Mouse (Mus musculus) limb, embryonic 15.5 days (tissue): Measurements from ENCODE around the gene Mrc1. TPM values are rescaled to one million over a fixed set of nuclear protein-coding genes. Genes with fewer than 3 reads are reported as not detected.

Experiments
- ATAC-seq: fragments of 200-750 bp; cut with Nextera tagmentation; 2 replicates; pipeline ENCODE4 v1.8.0; 2017; ENCODE audit warnings: low read depth, moderate TSS enrichment; ENCODE audit not compliant: insufficient number of reproducible peaks, low FRiP score, low TSS enrichment
- H3K27ac ChIP-seq: fragments of 300-500 bp; sonication (generic); 2 replicates; pipeline ENCODE4 v1.5.1; 2015; ENCODE audit warnings: moderate library complexity, mild to moderate bottlenecking, inconsistent platforms
- H3K27me3 ChIP-seq: fragments of 300-500 bp; sonication (generic); 2 replicates; pipeline ENCODE4 v1.6.1; 2015; ENCODE audit warnings: inconsistent platforms
- H3K36me3 ChIP-seq: fragments of 300-500 bp; sonication (generic); 2 replicates; pipeline ENCODE4 v1.6.1; 2015; ENCODE audit warnings: inconsistent platforms
- H3K4me1 ChIP-seq: fragments of 300-500 bp; sonication (generic); 2 replicates; pipeline ENCODE4 v1.6.1; 2015; ENCODE audit warnings: inconsistent platforms
- H3K4me2 ChIP-seq: fragments of 300-500 bp; sonication (generic); 2 replicates; pipeline ENCODE4 v1.6.1; 2015; ENCODE audit warnings: mild to moderate bottlenecking, inconsistent platforms
- H3K4me3 ChIP-seq: fragments of 300-500 bp; sonication (generic); 2 replicates; pipeline ENCODE4 v1.5.1; 2015; ENCODE audit warnings: mild to moderate bottlenecking, inconsistent platforms
- H3K9ac ChIP-seq: fragments of 300-500 bp; sonication (generic); 2 replicates; pipeline ENCODE4 v1.6.1; 2015; ENCODE audit warnings: inconsistent platforms
- H3K9me3 ChIP-seq: fragments of 300-500 bp; sonication (generic); 2 replicates; pipeline ENCODE4 v1.6.1; 2016; ENCODE audit warnings: inconsistent platforms
- WGBS: fragments of 180-500 bp; shearing (Covaris S2); methylation state at CpG from one replicate; pipeline ENCODE4 v1.1.7; 2015; 5-methylcytosine and 5-hydroxymethylcytosine counted together
- polyA plus RNA-seq: library from polyadenylated mRNA; unstranded; fragments of >200 nt; fragmentation: Nextera tagmentation; extraction: Ambion mirVana; gene quantifications from 2 replicates; pipeline ENCODE4 v1.2.1, GENCODE M21; 2015

The Mrc1 gene
- polyA plus RNA-seq, 1 experiment from 2014 or later: 13.0 TPM

GRCm38 (mm10) chr2:14249839-14250564 lies 20.8 kb downstream of the Mrc1 start:
- Histone ChIP-seq H3K9ac (no peak overlapping the region), H3K4me1 (no peaks in the 10 kb centered on the region), H3K4me3 (no peak overlapping the region), H3K27ac (no peak overlapping the region), H3K27me3 (no peaks in the 10 kb centered on the region), H3K36me3 (no peaks in the 10 kb centered on the region), H3K4me2 (no peak overlapping the region), H3K9me3 (no peaks in the 10 kb centered on the region)
- WGBS: 76% methylated on average over 3 of the region's 3 CpGs
- no peak for ATAC-seq

- no peaks in the 10 kb centered on the region for H3K36me3 ChIP-seq
- H3K4me3 ChIP-seq: no peak overlapping the region
- H3K27ac ChIP-seq: no peak overlapping the region
- no peak for ATAC-seq
- H3K4me1 ChIP-seq: no peaks in the 10 kb centered on the region
- no peak overlapping the region for H3K4me2 ChIP-seq
- no peak overlapping the region for H3K9ac ChIP-seq
- H3K9me3 ChIP-seq: no peaks in the 10 kb centered on the region
- 72% methylated on average over 3 of the region's 3 CpGs for WGBS
- H3K27me3 ChIP-seq: no peaks in the 10 kb centered on the region
Observed at GRCm38 (mm10) chr2:14251938-14252337, 22.7 kb downstream of the Mrc1 start.

GRCm38 (mm10) chr2:14258345-14258850 lies 29.2 kb downstream of the Mrc1 start:
- Histone ChIP-seq H3K9ac (no peak overlapping the region), H3K4me1 (no peaks in the 10 kb centered on the region), H3K27me3 (no peaks in the 10 kb centered on the region), H3K27ac (no peak overlapping the region), H3K36me3 (no peaks in the 10 kb centered on the region), H3K4me3 (no peak overlapping the region), H3K4me2 (no peak overlapping the region), H3K9me3 (no peaks in the 10 kb centered on the region)
- no peak for ATAC-seq

GRCm38 (mm10) chr2:14262090-14262489 lies 32.9 kb downstream of the Mrc1 start:
- ATAC-seq: no peak
- Histone ChIP-seq H3K27me3 (no peaks in the 10 kb centered on the region), H3K9me3 (no peaks in the 10 kb centered on the region)

GRCm38 (mm10) chr2:14269160-14269559 lies 40.0 kb downstream of the Mrc1 start:
- Histone ChIP-seq H3K4me3 (no peak overlapping the region), H3K9ac (no peak overlapping the region), H3K27me3 (no peaks in the 10 kb centered on the region), H3K27ac (no peak overlapping the region), H3K36me3 (no peaks in the 10 kb centered on the region), H3K4me1 (no peaks in the 10 kb centered on the region), H3K9me3 (no peaks in the 10 kb centered on the region), H3K4me2 (no peak overlapping the region)
- 47% methylated on average over 1 of the region's 1 CpGs for WGBS
- no peak for ATAC-seq

More at GRCm38 (mm10) chr2:14262090-14262489, 32.9 kb downstream of the Mrc1 start:
- H3K4me1 ChIP-seq: no peaks in the 10 kb centered on the region
- H3K4me2 ChIP-seq: no peak overlapping the region
- WGBS: 91% methylated on average over 1 of the region's 1 CpGs
- no peak overlapping the region for H3K9ac ChIP-seq
- no peaks in the 10 kb centered on the region for H3K36me3 ChIP-seq
- no peak overlapping the region for H3K27ac ChIP-seq
- H3K4me3 ChIP-seq: no peak overlapping the region

- H3K4me3 ChIP-seq: no peak overlapping the region
- WGBS: 82% methylated on average over 1 of the region's 1 CpGs
- H3K9ac ChIP-seq: no peak overlapping the region
- no peak for ATAC-seq
- no peak overlapping the region for H3K27ac ChIP-seq
- H3K36me3 ChIP-seq: no peaks in the 10 kb centered on the region
- H3K9me3 ChIP-seq: no peaks in the 10 kb centered on the region
- no peaks in the 10 kb centered on the region for H3K27me3 ChIP-seq
- no peaks in the 10 kb centered on the region for H3K4me1 ChIP-seq
- no peak overlapping the region for H3K4me2 ChIP-seq
Observed at GRCm38 (mm10) chr2:14272088-14272487, 42.9 kb downstream of the Mrc1 start.

- Histone ChIP-seq H3K36me3 (no peaks in the 10 kb centered on the region), H3K9ac (no peak overlapping the region), H3K4me1 (no peaks in the 10 kb centered on the region), H3K27me3 (no peaks in the 10 kb centered on the region), H3K4me3 (no peak overlapping the region), H3K4me2 (no peak overlapping the region), H3K9me3 (no peaks in the 10 kb centered on the region), H3K27ac (no peak overlapping the region)
- ATAC-seq: no peak
- 59% methylated on average over 5 of the region's 5 CpGs for WGBS
Observed at GRCm38 (mm10) chr2:14275796-14276195, 46.6 kb downstream of the Mrc1 start.

GRCm38 (mm10) chr2:14279256-14279655 lies 50.1 kb downstream of the Mrc1 start:
- Histone ChIP-seq H3K4me3 (no peak overlapping the region), H3K36me3 (no peaks in the 10 kb centered on the region), H3K27ac (no peak overlapping the region), H3K9me3 (no peaks in the 10 kb centered on the region), H3K4me2 (no peak overlapping the region), H3K4me1 (no peaks in the 10 kb centered on the region), H3K9ac (no peak overlapping the region), H3K27me3 (no peaks in the 10 kb centered on the region)
- 39% methylated on average over 2 of the region's 2 CpGs for WGBS
- no peak for ATAC-seq

- Histone ChIP-seq H3K9me3 (no peaks in the 10 kb centered on the region), H3K4me1 (no peaks in the 10 kb centered on the region), H3K4me2 (no peak overlapping the region), H3K36me3 (no peaks in the 10 kb centered on the region), H3K9ac (no peak overlapping the region), H3K27ac (no peak overlapping the region), H3K4me3 (no peak overlapping the region), H3K27me3 (no peaks in the 10 kb centered on the region)
- 60% methylated on average over 6 of the region's 6 CpGs for WGBS
- no peak for ATAC-seq
Observed at GRCm38 (mm10) chr2:14279795-14280194, 50.6 kb downstream of the Mrc1 start.

- 38% methylated on average over 5 of the region's 5 CpGs for WGBS
- Histone ChIP-seq H3K27me3 (no peaks in the 10 kb centered on the region), H3K4me1 (no peaks in the 10 kb centered on the region), H3K4me2 (no peak overlapping the region), H3K27ac (no peak overlapping the region), H3K36me3 (no peaks in the 10 kb centered on the region), H3K9ac (no peak overlapping the region), H3K9me3 (no peaks in the 10 kb centered on the region), H3K4me3 (no peak overlapping the region)
- ATAC-seq: no peak
Observed at GRCm38 (mm10) chr2:14295334-14295733, 66.1 kb downstream of the Mrc1 start.

- H3K9ac ChIP-seq: no peak overlapping the region
- H3K27ac ChIP-seq: no peak overlapping the region
- no peak overlapping the region for H3K4me2 ChIP-seq
- no peaks in the 10 kb centered on the region for H3K4me1 ChIP-seq
- no peaks in the 10 kb centered on the region for H3K36me3 ChIP-seq
- no peak for ATAC-seq
- no peak overlapping the region for H3K4me3 ChIP-seq
- no peaks in the 10 kb centered on the region for H3K9me3 ChIP-seq
- 53% methylated on average over 4 of the region's 4 CpGs for WGBS
- no peaks in the 10 kb centered on the region for H3K27me3 ChIP-seq
Observed at GRCm38 (mm10) chr2:14312505-14313380, 83.6 kb downstream of the Mrc1 start.

- Histone ChIP-seq H3K4me2 (no peak overlapping the region), H3K9me3 (no peaks in the 10 kb centered on the region), H3K4me3 (no peak overlapping the region), H3K27me3 (no peaks in the 10 kb centered on the region), H3K36me3 (no peaks in the 10 kb centered on the region), H3K27ac (no peak overlapping the region), H3K4me1 (no peaks in the 10 kb centered on the region), H3K9ac (no peak overlapping the region)
- WGBS: 77% methylated on average over 3 of the region's 3 CpGs
- ATAC-seq: no peak
Observed at GRCm38 (mm10) chr2:14315113-14315512, 85.9 kb downstream of the Mrc1 start.
